Mouse (Mus musculus): ENCODE data around the gene Col8a1.

DNA sequence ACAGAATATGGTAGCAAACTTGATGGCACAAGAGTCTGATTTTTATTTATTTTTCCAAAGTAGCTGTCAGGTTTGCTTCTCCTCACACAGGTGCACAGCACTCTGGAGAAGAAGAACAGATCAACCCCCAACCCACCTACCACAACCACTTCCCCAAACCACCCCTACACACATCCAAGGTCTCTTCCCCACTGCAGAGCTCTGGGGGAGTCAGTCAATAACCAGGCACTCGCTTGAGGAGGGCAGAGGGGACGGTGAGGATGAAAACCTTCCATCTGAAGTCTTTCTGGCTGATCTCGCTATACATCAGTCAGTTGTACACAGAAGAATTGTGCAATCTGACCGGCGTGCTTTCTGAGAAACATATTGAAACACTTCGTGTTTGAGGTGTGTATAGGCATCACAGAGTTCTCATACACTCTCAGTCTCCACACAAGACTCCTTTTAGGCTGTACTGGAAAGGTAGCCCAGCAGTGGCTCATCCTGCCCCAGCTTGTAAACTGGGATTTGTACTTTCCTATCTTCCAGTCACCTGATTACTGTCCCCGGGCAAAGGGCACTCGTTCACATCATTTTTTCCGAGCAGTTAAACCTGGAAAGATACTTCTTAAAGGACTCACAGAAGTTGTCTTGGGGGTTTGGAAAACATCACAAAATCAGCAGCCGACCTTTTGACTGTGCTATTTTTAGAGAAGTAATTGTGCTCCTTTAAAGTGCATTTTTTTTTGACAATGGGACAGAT lies 827 bp downstream of the Col8a1 start:
- no peak for TF ChIP-seq POLR2A (IDR thresholded peaks at IDR 0.05; ENCODE audit: insufficient read depth, low read length)
- TF ChIP-seq CTCF (IDR thresholded peaks at IDR 0.05; ENCODE audit: low read depth, low read length) = no peak
- no peak for TF ChIP-seq EP300 (IDR thresholded peaks at IDR 0.05; ENCODE audit: insufficient read depth, low read depth, low read length)
